Mouse (Mus musculus): Measurements from ENCODE around the gene Unc80.

Unc80 gene

GRCm38 (mm10) chr1:66467821-66468703, at the start of gene Unc80:
Gene Unc80 (plus strand): TSS chr1:66468367.
- CTCF ChIA-PET: no interaction called here

- CTCF ChIA-PET: no interaction called here
Observed at GRCm38 (mm10) chr1:66426073-66426472, 42.1 kb upstream of the Unc80 start.

DNA sequence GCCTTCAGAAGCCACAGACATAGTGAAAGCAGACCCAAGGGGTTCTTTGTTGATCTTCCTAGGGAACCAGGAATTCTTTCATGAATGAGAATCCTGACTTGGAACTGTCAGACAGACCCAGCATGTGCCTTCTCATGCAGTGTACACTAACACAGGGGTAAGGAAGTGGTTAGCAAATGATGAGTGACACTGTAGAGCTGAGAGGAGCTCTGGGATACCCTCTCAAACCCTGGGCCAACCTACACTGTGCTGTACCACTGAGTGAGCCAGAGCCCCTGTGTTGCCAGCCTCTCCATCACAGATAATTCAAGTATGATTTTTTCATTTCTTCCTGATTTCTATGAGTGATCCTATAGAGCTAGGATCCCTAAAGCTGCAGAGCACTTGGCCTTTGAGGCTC, 37.2 kb upstream of the Unc80 start:
- CTCF ChIA-PET: no interaction called here

- CTCF ChIA-PET: no interaction called here
Observed at GRCm38 (mm10) chr1:66431472-66431871, 36.7 kb upstream of the Unc80 start.

DNA sequence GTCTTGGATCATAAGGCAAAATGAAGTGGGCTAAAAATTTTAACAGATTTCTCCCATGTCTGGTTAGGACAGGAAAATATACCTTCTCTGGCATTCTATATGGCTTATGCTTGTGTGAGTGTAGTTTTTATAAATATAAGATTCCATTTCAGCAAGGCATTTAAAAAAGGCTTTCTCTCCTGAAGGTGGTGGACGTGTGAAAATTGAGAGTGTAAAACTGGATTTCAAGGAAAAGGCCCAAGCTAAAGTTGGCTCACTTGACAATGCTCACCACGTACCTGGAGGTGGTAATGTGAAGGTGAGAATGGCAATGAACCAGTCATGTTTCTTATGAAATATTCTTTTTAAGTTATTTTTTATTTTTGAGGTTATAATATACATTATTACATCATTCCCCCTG, 30.1 kb upstream of the Unc80 start:
- CTCF ChIA-PET: no interaction called here

- CTCF ChIA-PET: no interaction called here
Observed at GRCm38 (mm10) chr1:66442922-66443321, 25.2 kb upstream of the Unc80 start.

- CTCF ChIA-PET: no interaction called here
Observed at GRCm38 (mm10) chr1:66449471-66449870, 18.7 kb upstream of the Unc80 start.

GRCm38 (mm10) chr1:66456580-66456979, 11.6 kb upstream of the Unc80 start:
- CTCF ChIA-PET: no interaction called here

- CTCF ChIA-PET: no interaction called here
Observed at GRCm38 (mm10) chr1:66457747-66458146, 10.4 kb upstream of the Unc80 start.

DNA sequence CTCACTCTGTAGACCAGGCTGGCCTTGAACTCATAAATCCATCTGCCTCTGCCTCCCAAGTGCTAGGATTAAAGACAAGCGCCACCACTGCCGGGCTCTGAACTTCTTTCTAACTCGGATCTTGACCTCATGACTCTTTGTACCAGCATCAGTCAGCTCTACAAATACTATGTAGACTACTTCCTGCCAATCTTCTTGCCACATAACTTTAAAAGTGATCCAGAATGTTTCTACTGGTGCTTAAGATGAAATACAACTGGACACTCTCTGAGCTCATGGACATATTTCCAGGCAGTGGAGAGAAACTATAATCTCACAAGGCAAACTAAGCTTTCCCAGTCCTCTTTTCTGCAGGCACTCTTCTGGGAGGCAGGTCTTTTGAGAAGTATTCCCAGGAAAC, 8.8 kb upstream of the Unc80 start:
- CTCF ChIA-PET: no interaction called here

- CTCF ChIA-PET: no interaction called here
Observed at GRCm38 (mm10) chr1:66460850-66461249, 7.3 kb upstream of the Unc80 start.

DNA sequence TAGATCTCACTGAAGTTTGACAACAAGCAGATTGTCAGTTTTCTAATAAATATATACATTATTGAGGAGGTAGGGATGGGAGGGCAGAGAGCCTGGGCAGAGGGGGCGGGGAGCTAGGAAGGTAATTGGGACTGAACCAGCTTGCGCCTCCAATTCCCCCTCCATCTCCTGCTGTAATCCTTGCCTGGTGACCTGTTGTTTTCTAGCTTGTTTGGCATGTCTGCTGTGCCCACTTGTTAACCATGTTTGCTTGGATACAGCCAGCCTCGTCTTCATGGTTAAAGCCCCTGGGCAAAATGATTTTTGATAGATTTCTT, 495 bp downstream of the Unc80 start:
- CTCF ChIA-PET: no interaction called here

DNA sequence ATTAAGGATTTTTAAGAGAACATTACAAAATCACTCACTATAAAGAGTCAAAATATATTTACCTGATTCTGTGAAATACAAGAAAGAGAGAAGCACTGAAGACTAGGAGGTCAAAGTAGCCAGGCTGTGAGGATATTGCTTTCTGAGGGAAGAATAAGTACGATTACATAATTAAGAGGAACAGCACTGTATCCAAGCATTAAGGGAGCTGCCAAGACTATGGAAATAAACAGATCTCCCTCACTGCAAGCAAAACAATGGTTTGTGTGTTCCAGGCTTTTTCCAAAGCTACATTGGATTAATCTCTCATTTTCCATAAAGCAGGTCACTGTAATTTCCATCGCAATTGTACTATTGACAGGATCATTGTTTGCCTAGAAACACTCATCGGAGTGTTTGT, 14.6 kb downstream of the Unc80 start:
- CTCF ChIA-PET: no interaction called here

DNA sequence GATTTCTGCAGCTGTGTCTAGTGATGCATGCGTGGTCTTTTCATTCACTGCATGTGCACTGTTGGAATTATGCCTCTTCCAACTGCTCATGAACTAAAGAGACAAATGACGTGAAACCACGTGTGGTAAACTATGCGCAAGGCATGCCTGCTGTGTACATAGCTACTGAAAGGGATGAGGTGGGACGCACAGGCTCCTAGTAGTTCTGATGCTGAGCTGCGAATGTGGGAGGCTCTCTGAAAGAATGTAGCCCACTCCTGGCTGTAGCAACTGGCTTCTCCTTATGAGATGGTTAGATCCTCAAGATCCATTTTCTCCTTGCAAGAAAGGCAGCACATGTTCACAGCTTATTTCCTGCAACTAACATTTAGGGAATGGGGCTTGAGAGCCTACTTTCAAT, 24.9 kb downstream of the Unc80 start:
- CTCF ChIA-PET: no interaction called here

DNA sequence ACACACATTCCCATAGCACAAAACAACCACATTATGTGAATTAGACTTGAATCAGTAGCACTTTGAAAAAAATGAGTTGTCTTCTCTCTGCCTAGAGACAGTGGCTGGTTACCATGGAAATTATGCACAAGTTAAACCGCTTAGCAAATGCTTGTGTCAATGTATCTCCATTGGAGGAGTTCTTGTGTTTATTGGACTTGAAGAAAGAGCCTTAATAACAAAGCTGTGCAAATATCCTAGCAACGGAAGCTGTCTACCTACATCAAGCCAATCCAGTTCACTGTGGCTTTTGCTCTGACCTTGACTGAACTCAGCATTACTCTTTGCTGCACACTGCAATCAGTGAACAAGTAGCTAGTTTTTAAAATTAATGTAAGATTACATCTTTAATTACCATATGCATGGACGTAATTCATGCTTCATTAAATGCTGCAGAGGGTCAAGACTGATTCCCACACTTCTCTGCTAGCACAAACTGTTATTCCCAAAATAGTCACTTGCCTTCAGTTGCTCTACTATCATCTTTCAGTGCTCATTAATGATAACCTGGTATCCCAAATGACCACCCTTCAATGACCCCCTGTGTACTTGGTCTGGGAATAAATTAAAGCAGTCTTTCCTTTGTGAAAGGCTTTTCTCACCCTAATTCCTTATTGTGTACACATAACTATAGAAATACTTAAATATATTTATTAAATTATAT, 27.3 kb downstream of the Unc80 start:
- CTCF ChIA-PET: no interaction called here

DNA sequence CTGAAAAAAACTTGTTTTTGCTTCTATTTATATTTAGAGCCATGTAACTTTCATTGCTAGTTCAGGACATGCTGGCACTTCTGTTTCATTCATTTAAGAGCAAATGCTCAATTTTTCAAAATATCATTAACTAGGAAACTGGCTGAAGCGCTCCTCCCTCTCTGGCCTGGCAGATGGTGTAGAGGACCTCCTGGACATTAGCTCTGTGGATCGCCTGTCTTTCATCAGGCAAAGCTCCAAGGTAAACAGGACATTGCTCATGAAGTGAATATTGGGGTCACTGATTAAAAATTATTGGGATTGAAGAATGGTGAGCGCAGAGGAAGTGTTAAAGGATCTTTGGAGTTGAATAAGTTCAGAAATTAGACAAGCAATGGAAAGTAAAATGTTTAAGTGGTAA, 82.6 kb downstream of the Unc80 start:
- CTCF ChIA-PET: no interaction called here

- CTCF ChIA-PET: no interaction called here
Observed at GRCm38 (mm10) chr1:66552396-66552966, 84.3 kb downstream of the Unc80 start.

- CTCF ChIA-PET: no interaction called here
Observed at GRCm38 (mm10) chr1:66561636-66562270, 93.6 kb downstream of the Unc80 start.

- CTCF ChIA-PET: no interaction called here
Observed at GRCm38 (mm10) chr1:66562332-66562731, 94.2 kb downstream of the Unc80 start.

DNA sequence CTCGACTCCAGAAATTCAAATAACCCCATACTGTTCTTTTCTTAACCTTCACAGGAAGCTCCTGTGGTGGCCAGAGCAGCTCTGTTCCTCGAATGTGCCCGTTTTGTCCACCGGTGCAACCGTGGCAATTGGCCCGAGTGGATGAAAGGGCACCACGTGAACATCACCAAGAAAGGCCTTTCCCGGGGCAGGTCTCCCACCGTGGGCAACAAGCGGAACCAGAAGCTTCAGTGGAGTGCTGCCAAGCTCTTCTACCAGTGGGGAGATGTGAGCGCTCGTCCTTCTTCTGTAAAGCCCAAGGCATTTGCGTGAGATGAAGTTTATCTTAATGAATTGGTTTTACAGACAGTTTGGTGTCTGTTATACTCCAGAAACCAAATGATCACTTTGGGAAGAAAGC, 101.6 kb downstream of the Unc80 start:
- CTCF ChIA-PET: no interaction called here

DNA sequence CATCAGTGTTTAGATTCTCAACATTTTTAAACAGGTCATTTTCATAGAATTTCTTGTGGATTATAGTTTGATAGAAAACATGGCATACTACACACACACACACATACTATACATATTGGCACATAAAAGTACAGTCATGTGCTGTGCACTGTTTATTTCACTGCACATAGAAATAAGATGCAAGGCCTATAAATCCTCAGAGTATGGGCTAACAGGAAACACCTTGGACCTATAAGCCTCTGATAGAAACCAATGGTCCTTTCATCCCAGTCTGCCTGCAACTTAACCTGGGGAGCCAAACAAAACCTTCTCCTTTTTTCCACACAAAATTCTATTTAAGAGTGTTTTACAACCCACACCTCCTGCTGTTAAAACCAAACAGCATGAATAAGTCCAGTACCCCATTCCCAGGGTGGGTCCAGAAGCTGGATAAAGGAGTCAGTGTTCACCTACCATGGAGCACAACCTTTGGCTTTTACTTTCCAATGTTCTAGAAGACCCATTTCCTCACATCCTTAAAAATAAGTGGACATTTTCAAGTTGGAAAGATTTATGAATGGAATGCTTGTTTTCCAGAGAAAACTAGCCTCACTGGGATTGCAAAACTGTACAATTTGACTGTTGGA, 129.1 kb downstream of the Unc80 start:
- CTCF ChIA-PET: no interaction called here

GRCm38 (mm10) chr1:66608304-66608703, 140.1 kb downstream of the Unc80 start:
- CTCF ChIA-PET: no interaction called here

GRCm38 (mm10) chr1:66617188-66617587, 149.0 kb downstream of the Unc80 start:
- CTCF ChIA-PET: no interaction called here
